Mouse (Mus musculus) midbrain, postnatal 0 days (tissue): ENCODE measurements around the gene Fndc3b. TPM values are rescaled to one million over a fixed set of nuclear protein-coding genes. Genes with fewer than 3 reads are reported as not detected.

ENCODE experiments used
- ATAC-seq: fragments of 200-750 bp; cut with Nextera tagmentation; 2 replicates; pipeline ENCODE4 v1.8.0; 2017; ENCODE audit warnings: moderate number of reproducible peaks, mild to moderate bottlenecking, moderate TSS enrichment, moderate library complexity; ENCODE audit not compliant: low FRiP score
- DNase-seq: peaks from one replicate; pipeline ENCODE4 v3.0.0-alpha.2; 2015; ENCODE audit warnings: low spot score
- H3K27ac ChIP-seq: fragments of 300-500 bp; sonication (generic); 2 replicates; pipeline ENCODE4 v1.5.1; 2014; ENCODE audit warnings: low read depth, mild to moderate bottlenecking, low read length, mixed read lengths
- H3K27me3 ChIP-seq: fragments of 300-500 bp; sonication (generic); 2 replicates; pipeline ENCODE4 v1.6.1; 2014; ENCODE audit warnings: low read length, control low read depth, mixed read lengths; ENCODE audit not compliant: insufficient read depth
- H3K36me3 ChIP-seq: fragments of 300-500 bp; sonication (generic); 2 replicates; pipeline ENCODE4 v1.6.1; 2014; ENCODE audit warnings: low read length, control low read depth, mixed read lengths; ENCODE audit not compliant: insufficient read depth
- H3K4me1 ChIP-seq: fragments of 300-500 bp; sonication (generic); 2 replicates; pipeline ENCODE4 v1.6.1; 2014; ENCODE audit warnings: mild to moderate bottlenecking, control low read depth, antibody characterized with exemption, low read length, mixed read lengths; ENCODE audit not compliant: insufficient read depth
- H3K4me2 ChIP-seq: fragments of 300-500 bp; sonication (generic); 2 replicates; pipeline ENCODE4 v1.6.1; 2014; ENCODE audit warnings: low read depth, mild to moderate bottlenecking, low read length, mixed read lengths; ENCODE audit not compliant: poor library complexity, severe bottlenecking
- H3K4me3 ChIP-seq: fragments of 300-500 bp; sonication (generic); 2 replicates; pipeline ENCODE4 v1.5.1; 2014; ENCODE audit warnings: low read depth, mild to moderate bottlenecking, low read length, moderate library complexity
- H3K9ac ChIP-seq: fragments of 300-500 bp; sonication (generic); replicated peaks from 2 replicates; pipeline ENCODE4 v1.6.1; 2014; ENCODE audit warnings: mild to moderate bottlenecking, low read length, moderate library complexity, mixed read lengths; ENCODE audit not compliant: poor library complexity, severe bottlenecking
- H3K9me3 ChIP-seq: fragments of 300-500 bp; sonication (generic); 2 replicates; pipeline ENCODE4 v1.6.1; 2016; ENCODE audit warnings: low read length, control low read depth
- CTCF ChIP-seq: IDR thresholded peaks from 2 replicates; pipeline ENCODE4 v1.5.1; 2016; ENCODE audit warnings: antibody characterized with exemption, mild to moderate bottlenecking
- WGBS: fragments of 180-500 bp; shearing (Covaris S2); extraction: QIAGEN DNeasy Blood & Tissue Kit; methylation state at CpG from one replicate; pipeline ENCODE4 v1.1.7; 2014; 5-methylcytosine and 5-hydroxymethylcytosine counted together
- polyA plus RNA-seq: library from polyadenylated mRNA; unstranded; fragments of >200 nt; fragmentation: Nextera tagmentation; extraction: Ambion mirVana; gene quantifications from 2 replicates; pipeline ENCODE4 v1.2.1, GENCODE M21; 2015
- total RNA-seq: library from RNA; depleted of rRNA; stranded (reverse); fragments of >200 nt; gene quantifications from 2 replicates; pipeline ENCODE4 v1.2.3, GENCODE M21; 2014

The Fndc3b gene
- total and polyA plus RNA-seq, 2 experiments from 2014 or later, result 7.6 to 13.4 TPM

- Histone ChIP-seq H3K4me2 (no peak overlapping the region), H3K36me3 (no peaks in the 10 kb centered on the region), H3K9me3 (no peaks in the 10 kb centered on the region), H3K4me3 (no peak overlapping the region), H3K4me1 (peaks cover 7% of the 10 kb centered on the region; the same call in 1 of the 2 replicates), H3K9ac (no peak overlapping the region), H3K27me3 (no peaks in the 10 kb centered on the region), H3K27ac (no peak overlapping the region)
- DNase-seq (no peak), ATAC-seq (no peak)
- 61% methylated on average over 11 of the region's 11 CpGs for WGBS
- no peak for TF ChIP-seq CTCF
Observed at GRCm38 (mm10) chr3:27584607-27585605, 126.2 kb downstream of the Fndc3b start.

GRCm38 (mm10) chr3:27581931-27582840, 128.9 kb downstream of the Fndc3b start:
- Histone ChIP-seq H3K4me2 (0 out of 2 replicates have a peak overlapping the region, but pooled peaks have one; percentile 2), H3K27ac (peak overlapping the region; percentile 70), H3K9me3 (no peaks in the 10 kb centered on the region), H3K9ac (no peak overlapping the region), H3K4me1 (peaks cover 11% of the 10 kb centered on the region; the same call in 1 of the 2 replicates), H3K4me3 (no peak overlapping the region), H3K27me3 (no peaks in the 10 kb centered on the region), H3K36me3 (no peaks in the 10 kb centered on the region)
- DNase-seq (peak; percentile 63), ATAC-seq (peak; percentile 73)
- 38% methylated on average over 6 of the region's 6 CpGs for WGBS
- no peak for TF ChIP-seq CTCF

GRCm38 (mm10) chr3:27580956-27581355, 130.2 kb downstream of the Fndc3b start:
- no peaks in the 10 kb centered on the region for H3K36me3 ChIP-seq
- no peak for ATAC-seq
- no peaks in the 10 kb centered on the region for H3K9me3 ChIP-seq
- 86% methylated on average over 8 of the region's 8 CpGs for WGBS
- H3K27ac ChIP-seq, result no peak overlapping the region
- no peak for TF ChIP-seq CTCF
- no peak overlapping the region for H3K9ac ChIP-seq
- peaks cover 11% of the 10 kb centered on the region; the same call in 1 of the 2 replicates for H3K4me1 ChIP-seq
- no peak overlapping the region for H3K4me2 ChIP-seq
- H3K27me3 ChIP-seq, result no peaks in the 10 kb centered on the region
- DNase-seq, result no peak
- no peak overlapping the region for H3K4me3 ChIP-seq

- WGBS, result 34% methylated on average over 7 of the region's 7 CpGs
- peaks cover 11% of the 10 kb centered on the region; the same call in 1 of the 2 replicates for H3K4me1 ChIP-seq
Observed at GRCm38 (mm10) chr3:27579894-27580613, 131.1 kb downstream of the Fndc3b start.

GRCm38 (mm10) chr3:27579229-27579628, 131.9 kb downstream of the Fndc3b start:
- no peak for DNase-seq
- H3K27ac ChIP-seq, result no peak overlapping the region
- H3K4me3 ChIP-seq, result no peak overlapping the region
- no peaks in the 10 kb centered on the region for H3K36me3 ChIP-seq
- WGBS, result 49% methylated on average over 8 of the region's 8 CpGs
- H3K4me2 ChIP-seq, result no peak overlapping the region
- no peaks in the 10 kb centered on the region for H3K27me3 ChIP-seq
- peaks cover 11% of the 10 kb centered on the region; the same call in 1 of the 2 replicates for H3K4me1 ChIP-seq
- ATAC-seq, result no peak
- no peak for TF ChIP-seq CTCF
- no peaks in the 10 kb centered on the region for H3K9me3 ChIP-seq
- no peak overlapping the region for H3K9ac ChIP-seq

More at GRCm38 (mm10) chr3:27579894-27580613, 131.1 kb downstream of the Fndc3b start:
- H3K4me2 ChIP-seq, result no peak overlapping the region
- no peaks in the 10 kb centered on the region for H3K9me3 ChIP-seq
- ATAC-seq (no peak), DNase-seq (peak; percentile 41)
- H3K27me3 ChIP-seq, result no peaks in the 10 kb centered on the region
- H3K4me3 ChIP-seq, result no peak overlapping the region
- H3K36me3 ChIP-seq, result no peaks in the 10 kb centered on the region
- no peak for TF ChIP-seq CTCF
- peak overlapping the region; percentile 26; the same call in 1 of the 2 replicates for H3K27ac ChIP-seq
- H3K9ac ChIP-seq, result no peak overlapping the region
